Mouse (Mus musculus) stomach, embryonic 15.5 days (tissue): ENCODE results near the gene Rps6kl1. TPM values are rescaled to one million over a fixed set of nuclear protein-coding genes. Genes with fewer than 3 reads are reported as not detected.
A peak's percentile ranks its signal among the peaks of the same experiment; 100 is the strongest.

Experiments
- ATAC-seq: fragments of 200-750 bp; cut with Nextera tagmentation; 2 replicates; pipeline ENCODE4 v1.8.0; 2017; ENCODE audit warnings: low read depth, moderate number of reproducible peaks, moderate TSS enrichment; ENCODE audit not compliant: insufficient read depth, low FRiP score
- H3K27ac ChIP-seq: fragments of 300-500 bp; sonication (generic); 2 replicates; pipeline ENCODE4 v1.5.1; 2015; ENCODE audit warnings: mild to moderate bottlenecking, inconsistent platforms
- H3K27me3 ChIP-seq: fragments of 300-500 bp; sonication (generic); replicated peaks from 2 replicates; pipeline ENCODE4 v1.6.1; 2015; ENCODE audit warnings: inconsistent platforms
- H3K36me3 ChIP-seq: fragments of 300-500 bp; sonication (generic); 2 replicates; pipeline ENCODE4 v1.6.1; 2015; ENCODE audit warnings: inconsistent platforms
- H3K4me1 ChIP-seq: fragments of 300-500 bp; sonication (generic); 2 replicates; pipeline ENCODE4 v1.6.1; 2015; ENCODE audit warnings: inconsistent platforms
- H3K4me2 ChIP-seq: fragments of 300-500 bp; sonication (generic); 2 replicates; pipeline ENCODE4 v1.6.1; 2015; ENCODE audit warnings: mild to moderate bottlenecking, inconsistent platforms
- H3K4me3 ChIP-seq: fragments of 300-500 bp; sonication (generic); replicated peaks from 2 replicates; pipeline ENCODE4 v1.5.1; 2015; ENCODE audit warnings: inconsistent platforms
- H3K9ac ChIP-seq: fragments of 300-500 bp; sonication (generic); 2 replicates; pipeline ENCODE4 v1.6.1; 2015; ENCODE audit warnings: inconsistent platforms
- H3K9me3 ChIP-seq: fragments of 300-500 bp; sonication (generic); 2 replicates; pipeline ENCODE4 v1.6.1; 2016; ENCODE audit warnings: inconsistent platforms
- WGBS: fragments of 180-500 bp; shearing (Covaris S2); methylation state at CpG from one replicate; pipeline ENCODE4 v1.1.7; 2015; 5-methylcytosine and 5-hydroxymethylcytosine counted together
- polyA plus RNA-seq: library from polyadenylated mRNA; unstranded; fragments of >200 nt; fragmentation: Nextera tagmentation; extraction: Ambion mirVana; gene quantifications from 2 replicates; pipeline ENCODE4 v1.2.1, GENCODE M21; 2015

Gene Rps6kl1
- polyA plus RNA-seq, 1 experiment from 2014 or later, result 1.7 TPM

GRCm38 (mm10) chr12:85095859-85096258 is 55.2 kb downstream of the Rps6kl1 start:
- Histone ChIP-seq H3K9ac (no peak overlapping the region), H3K4me1 (0 out of 2 replicates have a peak, but pooled peaks cover 3% of the 10 kb centered on the region), H3K36me3 (no peaks in the 10 kb centered on the region), H3K4me2 (no peak overlapping the region), H3K9me3 (no peaks in the 10 kb centered on the region), H3K27me3 (no peaks in the 10 kb centered on the region), H3K4me3 (no peak overlapping the region), H3K27ac (no peak overlapping the region)
- no peak for ATAC-seq
- 83% methylated on average over 7 of the region's 7 CpGs for WGBS

- Histone ChIP-seq H3K36me3 (no peaks in the 10 kb centered on the region), H3K4me2 (no peak overlapping the region), H3K4me1 (0 out of 2 replicates have a peak, but pooled peaks cover 3% of the 10 kb centered on the region), H3K9me3 (no peaks in the 10 kb centered on the region), H3K9ac (no peak overlapping the region), H3K27ac (no peak overlapping the region), H3K27me3 (no peaks in the 10 kb centered on the region), H3K4me3 (no peak overlapping the region)
- WGBS, result 82% methylated on average over 11 of the region's 11 CpGs
- no peak for ATAC-seq
Observed at GRCm38 (mm10) chr12:85095146-85095545, 55.9 kb downstream of the Rps6kl1 start.

- Histone ChIP-seq H3K27me3 (no peaks in the 10 kb centered on the region), H3K4me3 (no peak overlapping the region), H3K27ac (peak overlapping the region; percentile 46; the same call in 1 of the 2 replicates), H3K9me3 (no peaks in the 10 kb centered on the region), H3K9ac (no peak overlapping the region), H3K4me2 (no peak overlapping the region), H3K4me1 (0 out of 2 replicates have a peak, but pooled peaks cover 3% of the 10 kb centered on the region), H3K36me3 (no peaks in the 10 kb centered on the region)
- no peak for ATAC-seq
- 77% methylated on average over 10 of the region's 10 CpGs for WGBS
Observed at GRCm38 (mm10) chr12:85094706-85095105, 56.4 kb downstream of the Rps6kl1 start.

GRCm38 (mm10) chr12:85094010-85094409 is 57.1 kb downstream of the Rps6kl1 start:
- Histone ChIP-seq H3K27me3 (no peaks in the 10 kb centered on the region), H3K36me3 (no peaks in the 10 kb centered on the region), H3K9me3 (no peaks in the 10 kb centered on the region), H3K4me3 (no peak overlapping the region), H3K27ac (peak overlapping the region; percentile 46; the same call in 1 of the 2 replicates), H3K4me1 (0 out of 2 replicates have a peak, but pooled peaks cover 3% of the 10 kb centered on the region), H3K9ac (no peak overlapping the region), H3K4me2 (peak overlapping the region; percentile 15; the same call in 1 of the 2 replicates)
- WGBS, result 26% methylated on average over 14 of the region's 14 CpGs
- ATAC-seq, result peak; percentile 57; the same call in 1 of the 2 replicates

- Histone ChIP-seq H3K9me3 (no peaks in the 10 kb centered on the region), H3K27me3 (no peaks in the 10 kb centered on the region), H3K36me3 (peaks cover 12% of the 10 kb centered on the region; the same call in 1 of the 2 replicates), H3K4me1 (0 out of 2 replicates have a peak, but pooled peaks cover 3% of the 10 kb centered on the region), H3K27ac (no peak overlapping the region), H3K9ac (no peak overlapping the region), H3K4me2 (no peak overlapping the region), H3K4me3 (no peak overlapping the region)
- ATAC-seq, result no peak
- 2% methylated on average over 3 of the region's 3 CpGs for WGBS
Observed at GRCm38 (mm10) chr12:85092214-85092613, 58.9 kb downstream of the Rps6kl1 start.

- H3K9me3 ChIP-seq, result no peaks in the 10 kb centered on the region
- peaks cover 12% of the 10 kb centered on the region; the same call in 1 of the 2 replicates for H3K36me3 ChIP-seq
- no peak for ATAC-seq
- no peak overlapping the region for H3K4me2 ChIP-seq
- 78% methylated on average over 3 of the region's 3 CpGs for WGBS
- H3K4me1 ChIP-seq, result 0 out of 2 replicates have a peak, but pooled peaks cover 3% of the 10 kb centered on the region
- H3K27me3 ChIP-seq, result no peaks in the 10 kb centered on the region
- no peak overlapping the region for H3K27ac ChIP-seq
- H3K9ac ChIP-seq, result no peak overlapping the region
- no peak overlapping the region for H3K4me3 ChIP-seq
Observed at GRCm38 (mm10) chr12:85091190-85091589, 59.9 kb downstream of the Rps6kl1 start.

- no peak overlapping the region for H3K4me3 ChIP-seq
- H3K27ac ChIP-seq, result no peak overlapping the region
- no peak overlapping the region for H3K9ac ChIP-seq
- H3K4me1 ChIP-seq, result no peaks in the 10 kb centered on the region
- H3K9me3 ChIP-seq, result no peaks in the 10 kb centered on the region
- peaks cover 12% of the 10 kb centered on the region; the same call in 1 of the 2 replicates for H3K36me3 ChIP-seq
- WGBS, result 92% methylated on average over 12 of the region's 12 CpGs
- H3K4me2 ChIP-seq, result no peak overlapping the region
- H3K27me3 ChIP-seq, result no peaks in the 10 kb centered on the region
- ATAC-seq, result no peak
Observed at GRCm38 (mm10) chr12:85087845-85088244, 63.2 kb downstream of the Rps6kl1 start.

Other genes with a start within 250 kb of the Rps6kl1 start
- 132 and 140 TPM in 2 replicates for gene Fcf1, start 180.4 kb downstream of the Rps6kl1 start, polyA plus RNA-seq
- 10.8 and 11.8 TPM in 2 replicates for gene Arel1, start 180.4 kb downstream of the Rps6kl1 start, polyA plus RNA-seq
- 25.7 and 26.1 TPM in 2 replicates for gene Ylpm1, start 154.9 kb downstream of the Rps6kl1 start, polyA plus RNA-seq
- 2.9 and 3.0 TPM in 2 replicates for gene Prox2, start 40.5 kb downstream of the Rps6kl1 start, polyA plus RNA-seq
- gene Dlst, start 40.4 kb downstream of the Rps6kl1 start, polyA plus RNA-seq, result 102 and 106 TPM in 2 replicates
- 14.7 and 16.0 TPM in 2 replicates for gene Pgf, start 26.5 kb upstream of the Rps6kl1 start, polyA plus RNA-seq
- gene Eif2b2, start 68.2 kb upstream of the Rps6kl1 start, polyA plus RNA-seq, result 76.7 and 78.1 TPM in 2 replicates
- 6.8 and 7.1 TPM in 2 replicates for gene Mlh3, start 119.3 kb upstream of the Rps6kl1 start, polyA plus RNA-seq
- gene Acyp1, start 137.2 kb upstream of the Rps6kl1 start, polyA plus RNA-seq, result 52.6 and 55.6 TPM in 2 replicates
- 2.2 TPM in 2 replicates for gene Zc2hc1c, start 137.3 kb upstream of the Rps6kl1 start, polyA plus RNA-seq
- 16.2 and 18.8 TPM in 2 replicates for gene Nek9, start 188.1 kb upstream of the Rps6kl1 start, polyA plus RNA-seq
- gene Tmed10, start 223.6 kb upstream of the Rps6kl1 start, polyA plus RNA-seq, result 359 and 399 TPM in 2 replicates